Mouse (Mus musculus): ENCODE measurements at regions not wholly inside any gene's neighbourhood (a gene's known extent, or its start where the extent isn't known, plus 50 kb on each side); places are given as distances from the start of the nearest gene placed in this dataset.

DNA sequence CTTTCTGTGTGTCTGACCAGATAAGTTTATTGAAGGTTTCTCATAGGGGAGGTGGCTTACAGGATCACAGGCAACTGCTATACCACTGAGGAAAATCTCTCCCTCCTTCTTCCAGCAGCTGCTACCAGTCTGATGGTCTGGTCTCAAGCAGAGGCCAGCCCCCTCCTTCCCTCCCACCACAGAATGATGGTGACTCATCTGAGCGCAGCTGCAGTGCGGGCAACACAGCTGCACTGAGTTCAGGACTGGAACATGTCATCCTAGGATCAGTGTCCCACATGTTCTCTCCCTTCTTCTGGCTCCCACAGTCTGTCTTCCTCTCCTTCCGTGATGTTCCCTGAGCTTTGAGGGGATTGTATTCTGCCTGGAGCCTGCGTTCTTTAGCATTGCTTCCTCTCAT is 375.1 kb upstream of the Zmiz1 start:
- Histone ChIP-seq H3K9ac (replicated peaks; ENCODE audit: low read length, poor library complexity, severe bottlenecking) (no peak overlapping the region), H3K4me2 (ENCODE audit: low read depth, low read length, poor library complexity, severe bottlenecking) (no peak overlapping the region), H3K4me3 (ENCODE audit: low read depth, low read length) (no peak overlapping the region), H3K9me3 (ENCODE audit: low read length) (no peaks in the 10 kb centered on the region), H3K36me3 (ENCODE audit: insufficient read depth, low read length) (no peaks in the 10 kb centered on the region), H3K4me1 (ENCODE audit: insufficient read depth, low read length) (no peaks in the 10 kb centered on the region), H3K27ac (ENCODE audit: low read depth, low read length) (no peak overlapping the region), H3K27me3 (ENCODE audit: insufficient read depth, low read length) (no peaks in the 10 kb centered on the region)
- no peak for TF ChIP-seq CTCF (IDR thresholded peaks at IDR 0.05)
- ATAC-seq (ENCODE audit: low FRiP score) (no peak), DNase-seq (ENCODE audit: low spot score) (no peak)
- 90% methylated on average over 4 of the region's 4 CpGs for WGBS

DNA sequence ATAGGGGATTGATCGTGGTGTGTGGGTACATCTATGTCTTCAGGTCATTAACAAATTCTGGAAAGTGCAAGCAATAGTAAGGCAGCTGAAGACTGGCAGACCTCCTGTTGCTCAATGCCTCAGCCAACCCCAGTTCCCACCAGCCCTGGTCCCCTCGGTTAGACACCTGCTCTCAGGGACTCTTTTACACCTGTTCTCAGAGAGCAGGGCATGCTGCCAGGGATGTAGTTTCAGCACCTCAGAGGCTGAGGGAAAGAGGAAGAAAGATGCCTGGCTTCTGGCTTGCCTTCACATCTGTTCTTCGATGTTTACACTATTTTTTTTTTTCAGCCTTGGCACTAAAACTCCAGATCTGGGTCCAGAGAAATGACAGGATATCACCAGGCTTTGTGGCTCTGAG is 362.2 kb upstream of the Zmiz1 start:
- no peak for ATAC-seq (ENCODE audit: low FRiP score)
- Histone ChIP-seq H3K4me2 (ENCODE audit: low read depth, low read length, poor library complexity, severe bottlenecking) (no peak overlapping the region), H3K36me3 (ENCODE audit: insufficient read depth, low read length) (no peaks in the 10 kb centered on the region), H3K4me3 (ENCODE audit: low read depth, low read length) (no peak overlapping the region), H3K9me3 (ENCODE audit: low read length) (no peaks in the 10 kb centered on the region), H3K27ac (ENCODE audit: low read depth, low read length) (no peak overlapping the region), H3K27me3 (ENCODE audit: insufficient read depth, low read length) (no peaks in the 10 kb centered on the region), H3K4me1 (ENCODE audit: insufficient read depth, low read length) (no peaks in the 10 kb centered on the region), H3K9ac (replicated peaks; ENCODE audit: low read length, poor library complexity, severe bottlenecking) (no peak overlapping the region)
- no peak for DNase-seq (ENCODE audit: low spot score)
- no peak for TF ChIP-seq CTCF (IDR thresholded peaks at IDR 0.05)
- 81% methylated on average over 3 of the region's 3 CpGs for WGBS

DNA sequence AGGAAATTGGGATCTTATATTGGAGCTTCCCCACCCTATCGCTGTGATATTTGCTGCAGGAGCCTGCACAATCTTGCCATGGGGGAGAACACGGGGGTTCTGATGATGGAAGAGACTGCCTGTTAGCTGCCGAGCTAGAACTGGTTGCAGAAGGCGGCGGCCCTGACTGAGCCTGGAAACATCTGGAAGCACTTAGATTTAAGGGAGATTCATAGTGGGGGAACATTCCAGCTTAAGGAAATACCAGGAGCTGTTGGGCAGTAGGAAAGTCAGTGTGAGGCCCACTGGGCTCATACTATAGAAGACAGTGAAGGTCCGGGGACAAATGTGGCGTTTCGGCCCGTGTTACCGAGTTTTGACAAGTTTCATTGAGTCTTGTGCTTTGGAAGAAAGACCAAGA is 353.6 kb upstream of the Zmiz1 start:
- WGBS, result 90% methylated on average over 10 of the region's 10 CpGs
- Histone ChIP-seq H3K27ac (ENCODE audit: low read depth, low read length) (no peak overlapping the region), H3K9ac (replicated peaks; ENCODE audit: low read length, poor library complexity, severe bottlenecking) (no peak overlapping the region), H3K4me1 (ENCODE audit: insufficient read depth, low read length) (peaks cover 7% of the 10 kb centered on the region; the same call in 1 of the 2 replicates), H3K36me3 (ENCODE audit: insufficient read depth, low read length) (no peaks in the 10 kb centered on the region), H3K4me2 (ENCODE audit: low read depth, low read length, poor library complexity, severe bottlenecking) (no peak overlapping the region), H3K27me3 (ENCODE audit: insufficient read depth, low read length) (no peaks in the 10 kb centered on the region), H3K9me3 (ENCODE audit: low read length) (no peaks in the 10 kb centered on the region), H3K4me3 (ENCODE audit: low read depth, low read length) (no peak overlapping the region)
- no peak for ATAC-seq (ENCODE audit: low FRiP score)
- no peak for DNase-seq (ENCODE audit: low spot score)
- no peak for TF ChIP-seq CTCF (IDR thresholded peaks at IDR 0.05)

DNA sequence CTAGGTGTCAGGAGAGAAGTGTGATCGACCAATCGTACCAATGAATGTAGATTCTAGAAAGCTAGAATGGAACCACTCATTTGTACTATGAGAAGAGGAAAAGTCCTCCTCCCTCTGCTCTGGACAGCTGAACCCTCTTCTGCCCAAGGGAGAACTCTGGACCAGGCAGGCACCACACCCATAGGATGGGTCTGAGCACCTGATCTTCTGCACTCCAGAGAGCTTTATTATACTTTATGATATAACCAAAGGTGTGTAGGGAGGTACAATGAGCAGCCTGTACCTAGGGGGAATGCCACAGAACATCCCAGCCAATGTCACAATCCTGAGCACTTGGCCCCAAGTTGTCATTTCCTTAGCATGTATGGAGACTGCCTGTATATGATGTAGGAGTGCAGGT is 352.5 kb upstream of the Zmiz1 start:
- no peaks in the 10 kb centered on the region for H3K9me3 ChIP-seq (ENCODE audit: low read length)
- no peak overlapping the region for H3K9ac ChIP-seq (replicated peaks; ENCODE audit: low read length, poor library complexity, severe bottlenecking)
- H3K4me3 ChIP-seq (ENCODE audit: low read depth, low read length), result no peak overlapping the region
- no peaks in the 10 kb centered on the region for H3K27me3 ChIP-seq (ENCODE audit: insufficient read depth, low read length)
- ATAC-seq (ENCODE audit: low FRiP score) (no peak), DNase-seq (ENCODE audit: low spot score) (no peak)
- no peak overlapping the region for H3K27ac ChIP-seq (ENCODE audit: low read depth, low read length)
- 100% methylated on average over 2 of the region's 2 CpGs for WGBS
- H3K36me3 ChIP-seq (ENCODE audit: insufficient read depth, low read length), result no peaks in the 10 kb centered on the region
- TF ChIP-seq CTCF (IDR thresholded peaks at IDR 0.05), result no peak
- H3K4me2 ChIP-seq (ENCODE audit: low read depth, low read length, poor library complexity, severe bottlenecking), result no peak overlapping the region
- H3K4me1 ChIP-seq (ENCODE audit: insufficient read depth, low read length), result peaks cover 7% of the 10 kb centered on the region; the same call in 1 of the 2 replicates

DNA sequence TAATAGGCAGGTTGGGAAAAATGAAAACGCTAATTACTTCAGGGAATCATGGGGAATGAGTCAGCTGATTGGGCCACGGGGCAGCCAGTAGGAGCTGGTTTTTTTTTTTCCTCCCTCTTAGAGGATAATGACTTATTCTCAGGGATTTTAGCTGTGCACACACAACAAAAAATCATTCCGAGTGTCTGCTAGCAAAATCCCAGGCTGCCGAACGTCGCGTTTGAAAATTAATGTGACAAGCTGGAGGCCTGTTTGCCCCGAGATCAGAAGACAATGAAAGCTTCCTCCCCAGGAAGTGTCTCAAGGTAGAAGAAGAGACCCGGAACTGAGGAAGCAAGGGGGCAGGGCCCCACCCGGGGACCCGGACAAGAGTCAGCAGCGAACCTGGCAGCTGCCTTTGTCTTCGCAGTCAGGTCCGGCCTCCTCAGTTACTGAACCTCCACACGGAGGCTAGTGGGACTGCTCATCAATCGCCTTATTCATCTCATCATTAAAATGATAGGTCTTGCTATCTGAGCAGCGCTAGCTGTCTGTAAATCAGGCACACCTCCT is 350.8 kb upstream of the Zmiz1 start:
- DNase-seq (ENCODE audit: low spot score) (peak; percentile 60), ATAC-seq (ENCODE audit: low FRiP score) (peak; percentile 70)
- no peak for TF ChIP-seq CTCF (IDR thresholded peaks at IDR 0.05)
- WGBS, result 5% methylated on average over 17 of the region's 17 CpGs
- H3K4me2 ChIP-seq (ENCODE audit: low read depth, low read length, poor library complexity, severe bottlenecking), result peak overlapping the region; percentile 13; the same call in 1 of the 2 replicates
- peak overlapping the region; percentile 50 for H3K9ac ChIP-seq (replicated peaks; ENCODE audit: low read length, poor library complexity, severe bottlenecking)
- H3K27ac ChIP-seq (ENCODE audit: low read depth, low read length), result peak overlapping the region; percentile 84
- no peaks in the 10 kb centered on the region for H3K27me3 ChIP-seq (ENCODE audit: insufficient read depth, low read length)
- peaks cover 7% of the 10 kb centered on the region; the same call in 1 of the 2 replicates for H3K4me1 ChIP-seq (ENCODE audit: insufficient read depth, low read length)
- no peaks in the 10 kb centered on the region for H3K9me3 ChIP-seq (ENCODE audit: low read length)
- no peak overlapping the region for H3K4me3 ChIP-seq (ENCODE audit: low read depth, low read length)
- H3K36me3 ChIP-seq (ENCODE audit: insufficient read depth, low read length), result no peaks in the 10 kb centered on the region

DNA sequence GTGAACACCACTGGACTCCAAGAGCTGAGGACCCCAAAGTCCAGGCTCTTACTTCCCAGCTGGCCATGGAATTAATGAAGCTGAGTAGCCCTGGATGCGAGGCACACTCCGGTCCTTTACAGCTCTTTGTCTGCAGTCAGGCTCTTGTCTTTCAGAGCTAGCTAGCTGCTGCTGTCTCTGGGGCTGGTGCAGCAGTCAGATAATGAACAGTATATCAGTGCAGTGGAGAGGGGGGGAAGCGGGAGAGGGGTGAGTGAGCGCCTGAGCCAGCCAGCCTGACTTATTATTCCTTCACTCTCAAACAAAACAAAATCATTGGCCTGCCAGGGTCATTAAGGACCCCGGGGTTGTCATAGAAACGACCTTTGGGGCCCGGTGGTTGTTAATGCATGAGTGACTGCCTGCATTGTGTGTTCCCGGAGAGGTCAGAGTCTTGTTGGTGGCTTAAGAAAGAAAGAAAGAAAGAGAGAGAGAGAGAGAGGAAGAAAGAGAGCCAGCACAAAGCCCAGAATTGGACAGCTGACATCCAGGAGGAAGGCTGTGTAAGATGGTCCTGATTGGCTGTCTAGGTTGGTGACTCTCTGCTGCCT is 350.2 kb upstream of the Zmiz1 start:
- H3K4me2 ChIP-seq (ENCODE audit: low read depth, low read length, poor library complexity, severe bottlenecking), result peak overlapping the region; percentile 13; the same call in 1 of the 2 replicates
- H3K36me3 ChIP-seq (ENCODE audit: insufficient read depth, low read length), result no peaks in the 10 kb centered on the region
- DNase-seq (ENCODE audit: low spot score), result peak; percentile 85
- peak overlapping the region; percentile 84 for H3K27ac ChIP-seq (ENCODE audit: low read depth, low read length)
- H3K27me3 ChIP-seq (ENCODE audit: insufficient read depth, low read length), result no peaks in the 10 kb centered on the region
- peak; percentile 88 for ATAC-seq (ENCODE audit: low FRiP score)
- WGBS, result 5% methylated on average over 8 of the region's 8 CpGs
- H3K4me1 ChIP-seq (ENCODE audit: insufficient read depth, low read length), result peaks cover 7% of the 10 kb centered on the region; the same call in 1 of the 2 replicates
- peak overlapping the region; percentile 50 for H3K9ac ChIP-seq (replicated peaks; ENCODE audit: low read length, poor library complexity, severe bottlenecking)
- H3K9me3 ChIP-seq (ENCODE audit: low read length), result no peaks in the 10 kb centered on the region
- no peak overlapping the region for H3K4me3 ChIP-seq (ENCODE audit: low read depth, low read length)
- TF ChIP-seq CTCF (IDR thresholded peaks at IDR 0.05), result no peak

Measured in midbrain, postnatal 0 days (tissue).